Mouse (Mus musculus) testis, adult 2 months (tissue): ENCODE measurements at regions not wholly inside any gene's neighbourhood (a gene's known extent, or its start where the extent isn't known, plus 50 kb on each side); places are given as distances from the start of the nearest gene placed in this dataset.

Experiments
- CTCF ChIP-seq: fragments of 200-500 bp; IDR thresholded peaks from 2 replicates; pipeline ENCODE4 v1.5.1; 2012; ENCODE audit warnings: low read depth, mild to moderate bottlenecking, inconsistent platforms, low read length, moderate library complexity; ENCODE audit not compliant: control insufficient read depth, insufficient read depth, insufficient replicate concordance
- POLR2A ChIP-seq: fragments of 200-500 bp; IDR thresholded peaks from 2 replicates; pipeline ENCODE4 v1.6.1; 2012; ENCODE audit warnings: low read depth, mild to moderate bottlenecking, inconsistent platforms, low read length, moderate library complexity; ENCODE audit not compliant: control insufficient read depth

DNA sequence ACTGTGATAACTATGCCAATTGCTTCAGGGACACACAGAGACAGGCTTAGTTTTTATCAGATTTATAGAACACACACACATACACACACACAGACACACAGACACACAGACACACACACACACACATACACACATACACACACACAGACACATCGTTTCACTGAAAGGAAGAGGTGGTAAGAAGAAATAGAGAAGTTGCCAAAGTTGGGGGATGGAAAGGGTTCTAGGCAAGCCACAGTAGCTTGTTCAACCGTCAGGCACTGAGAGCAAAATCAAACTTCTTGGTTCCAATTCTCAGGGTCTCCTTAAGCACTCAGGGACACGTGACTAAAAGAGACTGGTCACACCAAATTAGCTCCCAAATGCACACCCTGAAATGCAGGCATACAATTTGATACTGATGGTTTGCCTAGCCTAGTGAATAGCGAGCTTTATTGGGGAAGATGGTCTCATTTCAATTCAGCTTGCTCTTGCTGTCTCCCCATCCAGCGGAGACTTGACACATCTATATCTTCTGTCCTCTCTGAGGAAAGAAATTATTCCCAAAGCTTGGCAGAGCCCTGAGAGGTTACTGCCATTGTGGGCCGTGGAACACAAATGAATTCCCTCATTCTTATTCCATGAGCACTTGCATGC lies 84.7 kb upstream of the Zfp366 start:
- no peak for TF ChIP-seq POLR2A
- no peak for TF ChIP-seq CTCF
